Mouse (Mus musculus) left cerebral cortex, adult 9 months (tissue): ENCODE data around the gene Abhd16b.

Experiments
- DNase-seq, 2 experiments: peaks; one replicate each; pipeline ENCODE4 v3.0.0; 2022; ENCODE audit warnings: low spot score in 2 of 2

Gene Abhd16b

GRCm38 (mm10) chr2:181541761-181542380 is 48.9 kb downstream of the Abhd16b start:
- no peak for DNase-seq
